Mouse (Mus musculus) midbrain, embryonic 16.5 days (tissue): Measurements from ENCODE around the gene Sypl2. TPM values are rescaled to one million over a fixed set of nuclear protein-coding genes. Genes with fewer than 3 reads are reported as not detected.

Experiments used
- ATAC-seq: fragments of 200-750 bp; cut with Nextera tagmentation; 2 replicates; pipeline ENCODE4 v1.8.0; 2017; ENCODE audit warnings: moderate TSS enrichment
- H3K27ac ChIP-seq: fragments of 300-500 bp; sonication (generic); 2 replicates; pipeline ENCODE4 v1.5.1; 2014; ENCODE audit warnings: mild to moderate bottlenecking, low read length, mixed read lengths
- H3K27me3 ChIP-seq: fragments of 300-500 bp; sonication (generic); 2 replicates; pipeline ENCODE4 v1.6.1; 2014; ENCODE audit warnings: low read depth, low read length, mixed read lengths; ENCODE audit not compliant: control insufficient read depth, insufficient read depth
- H3K36me3 ChIP-seq: fragments of 300-500 bp; sonication (generic); 2 replicates; pipeline ENCODE4 v1.6.1; 2014; ENCODE audit warnings: mild to moderate bottlenecking, low read length, moderate library complexity, mixed read lengths; ENCODE audit not compliant: control insufficient read depth, insufficient read depth
- H3K4me1 ChIP-seq: fragments of 300-500 bp; sonication (generic); 2 replicates; pipeline ENCODE4 v1.6.1; 2014; ENCODE audit warnings: mild to moderate bottlenecking, low read length, mixed read lengths; ENCODE audit not compliant: control insufficient read depth, insufficient read depth
- H3K4me2 ChIP-seq: fragments of 300-500 bp; sonication (generic); 2 replicates; pipeline ENCODE4 v1.6.1; 2014; ENCODE audit warnings: mild to moderate bottlenecking, low read length, mixed read lengths
- H3K4me3 ChIP-seq: fragments of 300-500 bp; sonication (generic); 2 replicates; pipeline ENCODE4 v1.5.1; 2014; ENCODE audit warnings: low read depth, mild to moderate bottlenecking, low read length, moderate library complexity, mixed read lengths
- H3K9ac ChIP-seq: fragments of 300-500 bp; sonication (generic); 2 replicates; pipeline ENCODE4 v1.6.1; 2014; ENCODE audit warnings: low read depth, low read length, mixed read lengths
- H3K9me3 ChIP-seq: fragments of 300-500 bp; sonication (generic); replicated peaks from 2 replicates; pipeline ENCODE4 v1.6.1; 2014; ENCODE audit warnings: mild to moderate bottlenecking, low read length, mixed read lengths; ENCODE audit not compliant: control insufficient read depth, poor library complexity, severe bottlenecking
- WGBS: fragments of 180-500 bp; shearing (Covaris S2); extraction: QIAGEN DNeasy Blood & Tissue Kit; methylation state at CpG from one replicate; pipeline ENCODE4 v1.1.7; 2014; 5-methylcytosine and 5-hydroxymethylcytosine counted together
- polyA plus RNA-seq: library from polyadenylated mRNA; unstranded; fragments of >200 nt; fragmentation: Nextera tagmentation; extraction: Ambion mirVana; gene quantifications from 2 replicates; pipeline ENCODE4 v1.2.1, GENCODE M21; 2015

Sypl2 gene
- polyA plus RNA-seq, 1 experiment from 2014 or later, result 0.67 TPM

DNA sequence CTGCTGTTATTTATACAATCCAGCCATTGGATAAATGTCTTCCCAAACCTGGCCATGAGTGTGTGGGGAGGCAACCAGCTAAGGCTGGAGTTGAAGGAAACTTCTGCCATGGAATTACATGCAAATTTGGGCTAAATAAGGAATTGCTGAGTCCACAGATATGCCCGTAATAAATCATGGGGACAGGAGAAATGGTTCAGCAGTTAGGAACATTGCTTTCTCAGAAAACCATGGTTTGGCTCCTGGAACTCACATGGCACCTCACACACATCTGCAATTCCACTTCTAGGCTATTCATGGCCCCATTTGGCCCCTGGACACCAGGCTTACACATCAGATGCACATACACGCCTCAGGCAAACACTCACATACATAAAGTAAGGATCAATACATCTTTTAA, 1.1 kb upstream of the Sypl2 start:
- no peaks in the 10 kb centered on the region for H3K36me3 ChIP-seq
- H3K4me1 ChIP-seq, result peaks cover 10% of the 10 kb centered on the region
- H3K4me3 ChIP-seq, result no peak overlapping the region
- H3K27ac ChIP-seq, result no peak overlapping the region
- no peaks in the 10 kb centered on the region for H3K9me3 ChIP-seq
- no peak for ATAC-seq
- H3K4me2 ChIP-seq, result no peak overlapping the region
- WGBS, result 85% methylated on average over 2 of the region's 2 CpGs
- H3K9ac ChIP-seq, result no peak overlapping the region
- peaks cover 33% of the 10 kb centered on the region for H3K27me3 ChIP-seq

GRCm38 (mm10) chr3:108225711-108226557, 514 bp downstream of the Sypl2 start:
- Histone ChIP-seq H3K27me3 (peaks cover 33% of the 10 kb centered on the region), H3K9me3 (no peaks in the 10 kb centered on the region), H3K4me1 (peaks cover 10% of the 10 kb centered on the region), H3K27ac (no peak overlapping the region), H3K4me3 (peak overlapping the region; percentile 41), H3K9ac (peak overlapping the region; percentile 32; the same call in 1 of the 2 replicates), H3K36me3 (no peaks in the 10 kb centered on the region), H3K4me2 (peak overlapping the region; percentile 68)
- WGBS, result 4% methylated on average over 58 of the region's 67 CpGs
- 0 out of 2 replicates have a peak, but pooled peaks have one; percentile 21 for ATAC-seq

- no peaks in the 10 kb centered on the region for H3K9me3 ChIP-seq
- H3K4me2 ChIP-seq, result no peak overlapping the region
- 81% methylated on average over 3 of the region's 3 CpGs for WGBS
- H3K4me1 ChIP-seq, result no peaks in the 10 kb centered on the region
- ATAC-seq, result no peak
- no peaks in the 10 kb centered on the region for H3K36me3 ChIP-seq
- H3K9ac ChIP-seq, result no peak overlapping the region
- no peak overlapping the region for H3K4me3 ChIP-seq
- H3K27me3 ChIP-seq, result peaks cover 13% of the 10 kb centered on the region
- no peak overlapping the region for H3K27ac ChIP-seq
These were observed 5.8 kb downstream of the Sypl2 start for GRCm38 (mm10) chr3:108220661-108221060.

DNA sequence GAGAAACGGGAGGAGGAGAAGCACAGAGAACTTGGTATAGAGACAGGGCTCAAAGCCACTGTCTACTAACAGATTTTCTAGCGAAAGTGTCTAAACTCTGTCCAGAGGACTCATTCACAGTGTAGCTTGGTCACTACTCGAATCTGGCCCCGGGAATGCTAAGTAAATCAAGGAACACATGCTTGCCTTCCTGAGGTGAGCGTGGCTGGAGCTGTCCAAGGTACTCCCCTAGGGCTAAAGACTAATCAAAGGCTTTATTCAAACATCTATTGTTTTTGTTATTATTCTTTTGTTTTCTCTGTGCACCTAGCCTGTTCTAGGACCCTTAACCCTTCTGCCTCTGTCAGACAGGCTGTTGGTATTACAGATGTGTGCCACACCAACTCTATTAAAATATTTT, 11.7 kb downstream of the Sypl2 start:
- H3K4me3 ChIP-seq, result no peak overlapping the region
- no peaks in the 10 kb centered on the region for H3K9me3 ChIP-seq
- no peak overlapping the region for H3K9ac ChIP-seq
- no peaks in the 10 kb centered on the region for H3K36me3 ChIP-seq
- H3K4me2 ChIP-seq, result no peak overlapping the region
- H3K27ac ChIP-seq, result no peak overlapping the region
- no peak for ATAC-seq
- no peaks in the 10 kb centered on the region for H3K27me3 ChIP-seq
- H3K4me1 ChIP-seq, result peaks cover 10% of the 10 kb centered on the region
- WGBS, result 23% methylated on average over 5 of the region's 5 CpGs

- peak overlapping the region; percentile 11; the same call in 1 of the 2 replicates for H3K27ac ChIP-seq
- ATAC-seq, result no peak
- H3K9ac ChIP-seq, result no peak overlapping the region
- H3K4me3 ChIP-seq, result no peak overlapping the region
- no peaks in the 10 kb centered on the region for H3K9me3 ChIP-seq
- H3K27me3 ChIP-seq, result no peaks in the 10 kb centered on the region
- H3K36me3 ChIP-seq, result peaks cover 4% of the 10 kb centered on the region; the same call in 1 of the 2 replicates
- 92% methylated on average over 8 of the region's 8 CpGs for WGBS
- peaks cover 21% of the 10 kb centered on the region for H3K4me1 ChIP-seq
- no peak overlapping the region for H3K4me2 ChIP-seq
These were observed 14.0 kb downstream of the Sypl2 start for GRCm38 (mm10) chr3:108212406-108212805.

DNA sequence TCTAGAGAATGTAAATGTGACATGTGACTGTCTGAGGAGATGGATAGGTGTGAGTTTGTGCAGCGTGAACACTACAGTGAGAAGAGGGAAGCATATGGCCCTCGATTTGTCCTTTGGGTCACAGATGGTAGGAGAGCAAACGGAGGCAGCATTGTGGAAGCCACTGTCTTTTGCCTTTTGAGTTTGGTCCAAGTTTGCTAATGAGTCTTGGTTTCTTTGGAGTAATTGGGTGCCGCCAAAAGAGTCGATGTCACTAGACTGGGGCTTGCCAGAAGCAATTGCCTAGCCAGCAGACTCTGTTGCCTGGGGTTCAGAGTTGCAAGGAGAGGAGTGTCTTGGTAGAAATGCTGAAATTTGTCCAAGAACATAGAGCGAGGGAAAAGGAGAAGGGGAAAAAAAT, 14.6 kb downstream of the Sypl2 start:
- 76% methylated on average over 6 of the region's 6 CpGs for WGBS
- H3K27me3 ChIP-seq, result no peaks in the 10 kb centered on the region
- H3K4me3 ChIP-seq, result peak overlapping the region; percentile 50
- H3K36me3 ChIP-seq, result peaks cover 6% of the 10 kb centered on the region; the same call in 1 of the 2 replicates
- H3K9ac ChIP-seq, result no peak overlapping the region
- peak overlapping the region; percentile 70 for H3K4me2 ChIP-seq
- H3K9me3 ChIP-seq, result no peaks in the 10 kb centered on the region
- peak overlapping the region; percentile 96 for H3K27ac ChIP-seq
- ATAC-seq, result no peak
- H3K4me1 ChIP-seq, result peaks cover 21% of the 10 kb centered on the region

DNA sequence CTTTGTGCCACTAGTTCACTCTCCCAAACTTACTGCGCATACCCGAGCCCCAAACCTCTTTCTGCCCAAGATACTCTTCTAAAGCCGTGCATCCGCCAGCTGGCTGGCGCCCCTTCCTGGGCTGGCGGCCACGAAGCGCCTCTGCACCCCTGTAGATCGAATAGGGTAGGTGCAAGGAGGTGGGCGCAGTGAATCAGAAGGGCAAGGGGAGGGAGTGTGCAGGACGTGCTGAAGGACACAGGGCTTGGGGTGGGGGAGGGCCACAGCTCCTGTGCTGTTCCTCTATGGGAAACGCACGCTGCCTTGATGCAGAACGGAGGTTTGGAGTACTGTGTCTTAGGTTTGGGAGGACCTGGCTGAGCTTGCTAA, 15.7 kb downstream of the Sypl2 start, which contains the start of gene Atxn7l2:
Gene Atxn7l2 (minus strand): TSS at position 164 of the 369 bp plus-strand sequence.
- H3K4me2 ChIP-seq, result peak within 1 kb of the TSS; percentile 78
- peak within 1 kb of the TSS; percentile 79 for H3K9ac ChIP-seq
- no peaks in the 10 kb centered on the region for H3K9me3 ChIP-seq
- H3K36me3 ChIP-seq, result peaks cover 13% of the 10 kb centered on the region
- peak within 1 kb of the TSS; percentile 96 for H3K27ac ChIP-seq
- peak; percentile 92 for ATAC-seq
- 0% methylated on average over 14 of the region's 14 CpGs for WGBS
- H3K27me3 ChIP-seq, result no peaks in the 10 kb centered on the region
- H3K4me3 ChIP-seq, result peak within 1 kb of the TSS; percentile 50
- peaks cover 21% of the 10 kb centered on the region for H3K4me1 ChIP-seq

DNA sequence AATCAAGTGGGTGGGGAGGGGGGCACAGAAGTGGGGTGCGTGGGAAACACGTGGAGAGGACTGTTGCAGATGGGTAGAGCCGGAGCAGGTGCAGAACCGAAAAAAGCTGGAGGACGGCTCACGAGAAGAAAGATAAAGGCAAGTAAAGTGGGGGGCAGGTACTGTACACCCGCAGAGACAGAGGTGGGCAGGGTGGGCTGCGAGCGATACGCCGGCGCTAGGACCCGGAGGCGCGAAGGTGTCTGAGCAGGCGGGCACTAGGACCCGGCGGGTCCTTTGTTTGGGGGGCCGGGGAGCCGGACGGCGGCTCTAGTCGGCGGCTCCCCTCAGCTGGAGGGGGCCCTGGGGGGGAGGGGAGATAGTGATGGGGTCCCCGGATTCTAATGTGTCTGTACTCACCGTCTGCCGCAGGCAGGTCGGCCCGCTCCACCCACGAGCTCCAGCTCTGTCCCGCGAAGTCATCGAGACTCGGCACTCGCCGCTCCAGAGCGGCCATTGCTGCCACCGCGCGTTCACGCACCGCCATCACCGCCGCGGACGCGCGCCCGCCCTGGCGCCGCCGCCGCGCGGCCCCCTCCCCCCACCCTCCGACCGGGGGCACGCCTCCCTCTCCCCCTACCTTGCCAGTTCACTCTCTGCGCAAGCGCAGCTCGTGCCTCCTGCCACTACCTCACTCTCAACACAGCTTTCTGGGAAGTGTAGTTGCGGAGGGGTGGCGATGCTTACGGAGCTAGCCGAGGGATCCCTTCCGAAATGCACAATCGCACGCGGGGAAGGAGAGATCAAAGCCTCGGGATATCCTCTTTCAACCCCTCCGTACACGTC, 16.3 kb downstream of the Sypl2 start:
- Histone ChIP-seq H3K36me3 (peaks cover 19% of the 10 kb centered on the region), H3K9ac (peak overlapping the region; percentile 79), H3K9me3 (no peaks in the 10 kb centered on the region), H3K4me1 (peaks cover 21% of the 10 kb centered on the region), H3K27me3 (no peaks in the 10 kb centered on the region), H3K4me3 (peak overlapping the region; percentile 50), H3K4me2 (peak overlapping the region; percentile 78), H3K27ac (peak overlapping the region; percentile 96)
- under 1% methylated on average over 62 of the region's 72 CpGs for WGBS
- peak; percentile 95 for ATAC-seq
